Mouse (Mus musculus): Measurements from ENCODE around the gene Gldn. TPM values are rescaled to one million over a fixed set of nuclear protein-coding genes. Genes with fewer than 3 reads are reported as not detected.
A peak's percentile ranks its signal among the peaks of the same experiment; 100 is the strongest.

Gldn gene
- polyA plus RNA-seq (2014; fragmentation: Nextera tagmentation; extraction: Ambion mirVana), result not detected in 2 replicates

DNA sequence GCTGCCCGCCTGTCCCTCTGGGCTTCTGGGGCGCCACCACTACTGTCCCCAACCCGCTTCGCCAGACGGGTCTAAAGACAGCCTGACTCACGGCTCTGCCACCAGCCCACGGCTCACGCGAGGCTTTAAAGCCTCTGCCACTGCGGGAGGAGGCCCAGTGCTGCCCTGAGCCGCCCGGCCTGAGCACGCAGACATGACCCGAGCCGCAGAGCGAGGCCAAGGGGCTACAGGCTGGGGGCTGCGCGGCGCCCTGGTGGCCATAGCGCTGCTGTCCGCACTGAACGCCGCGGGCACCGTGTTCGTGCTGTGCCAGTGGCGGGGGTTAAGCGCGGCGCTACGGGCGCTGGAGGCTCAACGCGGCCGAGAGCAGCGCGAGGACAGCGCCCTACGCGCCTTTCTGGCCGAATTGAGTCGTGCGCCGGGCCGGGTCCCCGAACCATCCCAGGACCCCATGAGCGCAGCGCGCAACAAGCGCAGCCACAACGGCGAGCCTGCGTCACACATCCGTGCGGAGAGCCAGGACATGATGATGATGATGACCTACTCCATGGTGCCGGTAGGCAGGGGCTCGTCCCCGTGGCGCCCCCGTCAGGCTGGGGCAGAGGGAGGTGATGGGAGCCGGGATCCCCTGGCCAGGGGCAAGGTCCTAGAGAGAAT, at the start of gene Gldn:
Gene Gldn, plus strand, starts transcription at position 156 of the 657 bp plus-strand sequence.
- peak within 1 kb of the TSS; percentile 38 for H3K4me3 ChIP-seq (ENCODE audit: low read depth, low read length)
- no peak within 1 kb of the TSS for H3K9ac ChIP-seq (ENCODE audit: low read depth, low read length)
- no peaks in the 10 kb centered on the region for H3K9me3 ChIP-seq (replicated peaks; ENCODE audit: control insufficient read depth, low read length)
- peaks cover 39% of the 10 kb centered on the region for H3K27me3 ChIP-seq (ENCODE audit: control insufficient read depth, insufficient read depth, low read length)
- WGBS (ENCODE audit: insufficient replicate concordance), result 2% methylated on average over 60 of the region's 61 CpGs
- H3K4me2 ChIP-seq, result peak within 1 kb of the TSS; percentile 71
- no peak for ATAC-seq (replicated peaks; ENCODE audit: insufficient number of reproducible peaks, low FRiP score, low TSS enrichment)
- H3K4me1 ChIP-seq (ENCODE audit: control insufficient read depth, insufficient read depth, low read length), result peaks cover 4% of the 10 kb centered on the region; the same call in 1 of the 2 replicates
- H3K27ac ChIP-seq (ENCODE audit: low read depth, low read length), result no peak within 1 kb of the TSS
- H3K36me3 ChIP-seq (ENCODE audit: control insufficient read depth, insufficient read depth, low read length), result no peaks in the 10 kb centered on the region

DNA sequence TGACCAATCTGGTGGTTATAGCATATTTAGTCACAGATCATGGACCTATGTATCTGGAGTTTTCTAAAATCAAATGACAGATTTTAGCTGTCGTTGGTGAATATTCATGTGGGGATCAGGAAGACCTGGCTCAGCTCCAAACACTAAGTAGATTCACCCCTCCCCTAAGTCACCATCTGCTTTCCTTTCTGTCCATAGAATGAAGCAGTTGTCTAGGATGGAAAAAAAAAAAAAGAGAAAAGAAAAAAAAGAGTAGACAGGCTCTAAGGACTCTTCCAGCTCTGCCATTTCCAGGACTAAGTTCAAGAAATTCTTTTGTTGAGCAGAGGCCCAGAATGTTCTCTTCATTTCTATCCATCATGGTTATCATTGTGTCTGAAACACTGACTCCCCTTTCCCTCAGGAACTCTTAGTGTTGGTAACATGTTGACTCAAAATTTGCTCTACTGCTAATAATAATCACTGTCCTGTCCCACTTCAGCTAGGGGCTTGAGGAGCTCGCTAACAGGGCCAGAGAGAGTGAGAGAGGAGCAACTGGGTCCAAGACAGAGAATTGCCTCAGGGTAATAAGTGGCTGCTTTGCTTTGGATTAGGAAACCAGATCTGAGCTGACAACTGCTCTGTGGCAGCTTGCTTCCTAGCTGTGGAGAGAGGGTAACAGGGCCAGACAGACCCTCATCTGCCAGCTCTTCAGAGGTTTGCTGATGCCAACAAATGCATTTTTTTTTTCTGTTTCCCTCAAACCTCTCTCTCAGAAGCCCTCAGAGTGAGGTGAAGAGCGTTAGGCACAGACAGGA, 41.2 kb upstream of the Gldn start:
- no peak for ATAC-seq (replicated peaks; ENCODE audit: insufficient number of reproducible peaks, low FRiP score, low TSS enrichment)
- WGBS (ENCODE audit: insufficient replicate concordance), result 70% methylated on average over 3 of the region's 3 CpGs

DNA sequence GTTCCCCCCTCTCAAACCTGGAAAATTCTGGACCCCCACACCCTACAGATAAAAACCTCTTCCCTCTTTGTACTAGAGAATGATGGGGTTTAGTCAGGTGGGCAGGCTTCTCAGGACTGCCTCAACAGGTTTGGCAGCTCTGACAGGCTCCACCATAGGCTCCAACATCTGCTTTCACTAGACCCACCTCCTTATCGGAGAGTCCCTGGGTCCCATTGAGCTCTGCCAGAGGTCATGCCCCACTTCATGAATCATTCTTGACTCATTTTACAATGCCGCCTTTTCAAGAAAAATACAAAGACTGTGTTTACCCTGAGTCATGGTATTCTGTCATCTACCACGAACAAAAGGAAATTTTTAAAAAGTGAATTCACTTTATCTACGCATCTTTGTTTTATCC, 21.5 kb upstream of the Gldn start:
- Histone ChIP-seq H3K27ac (ENCODE audit: low read depth, low read length) (no peak overlapping the region), H3K4me3 (ENCODE audit: low read depth, low read length) (no peak overlapping the region), H3K9ac (ENCODE audit: low read depth, low read length) (no peak overlapping the region), H3K4me1 (ENCODE audit: control insufficient read depth, insufficient read depth, low read length) (no peaks in the 10 kb centered on the region), H3K9me3 (replicated peaks; ENCODE audit: control insufficient read depth, low read length) (no peaks in the 10 kb centered on the region; the same call in 1 of the 2 replicates), H3K36me3 (ENCODE audit: control insufficient read depth, insufficient read depth, low read length) (no peaks in the 10 kb centered on the region), H3K4me2 (no peak overlapping the region), H3K27me3 (ENCODE audit: control insufficient read depth, insufficient read depth, low read length) (no peaks in the 10 kb centered on the region)
- 76% methylated on average over 4 of the region's 4 CpGs for WGBS (ENCODE audit: insufficient replicate concordance)
- ATAC-seq (replicated peaks; ENCODE audit: insufficient number of reproducible peaks, low FRiP score, low TSS enrichment), result no peak

More for the DNA sequence above, 41.2 kb upstream of the Gldn start:
- H3K4me3 ChIP-seq (ENCODE audit: low read depth, low read length), result no peak overlapping the region
- no peaks in the 10 kb centered on the region for H3K36me3 ChIP-seq (ENCODE audit: control insufficient read depth, insufficient read depth, low read length)
- H3K4me1 ChIP-seq (ENCODE audit: control insufficient read depth, insufficient read depth, low read length), result no peaks in the 10 kb centered on the region
- no peaks in the 10 kb centered on the region for H3K9me3 ChIP-seq (replicated peaks; ENCODE audit: control insufficient read depth, low read length)
- no peak overlapping the region for H3K9ac ChIP-seq (ENCODE audit: low read depth, low read length)
- H3K27ac ChIP-seq (ENCODE audit: low read depth, low read length), result no peak overlapping the region
- H3K27me3 ChIP-seq (ENCODE audit: control insufficient read depth, insufficient read depth, low read length), result no peaks in the 10 kb centered on the region
- H3K4me2 ChIP-seq, result no peak overlapping the region

DNA sequence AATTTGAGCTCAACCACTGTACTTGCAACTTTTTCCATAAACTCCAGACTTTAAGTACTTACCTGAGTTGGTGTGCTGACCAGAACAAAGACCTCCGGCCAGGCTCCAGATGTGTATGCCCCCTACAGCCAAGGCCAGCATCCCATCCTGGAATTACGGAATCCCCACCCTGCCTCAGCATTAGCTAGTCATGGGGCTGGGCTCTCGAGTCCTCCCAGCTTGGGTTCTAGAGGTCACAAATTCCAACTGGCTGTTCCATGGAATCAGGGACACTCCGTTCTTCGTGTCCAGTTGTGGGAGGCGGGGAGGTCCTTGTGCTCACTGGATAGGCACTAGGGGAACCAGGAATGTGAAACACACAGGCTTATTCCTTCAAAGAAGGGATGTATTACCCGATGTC, 18.3 kb upstream of the Gldn start, which contains the start of gene Cyp19a1:
Gene Cyp19a1, minus strand, starts transcription at position 101 of the 400 bp plus-strand sequence.
- no peak for ATAC-seq (replicated peaks; ENCODE audit: insufficient number of reproducible peaks, low FRiP score, low TSS enrichment)
- WGBS (ENCODE audit: insufficient replicate concordance), result 76% methylated on average over 7 of the region's 7 CpGs

DNA sequence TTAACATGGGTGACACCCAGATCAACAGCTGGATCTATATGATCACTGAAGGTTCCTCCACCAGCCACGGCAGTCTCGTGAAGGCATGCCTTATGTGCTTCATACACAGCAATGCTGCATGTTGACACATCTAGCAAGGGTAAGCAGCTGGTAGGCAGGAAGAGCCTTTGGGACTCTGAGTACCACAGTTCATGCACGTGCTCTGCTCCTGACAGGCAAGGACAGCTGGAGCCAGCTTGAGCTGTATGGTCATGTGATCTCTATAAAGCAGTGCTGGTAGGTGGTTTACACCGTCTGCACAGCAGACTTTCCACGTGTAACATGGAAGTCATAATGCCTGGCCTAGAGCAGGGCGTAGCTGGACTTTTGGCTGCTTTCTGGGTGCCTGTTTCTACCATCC, 16.3 kb upstream of the Gldn start:
- Histone ChIP-seq H3K4me1 (ENCODE audit: control insufficient read depth, insufficient read depth, low read length) (no peaks in the 10 kb centered on the region), H3K9me3 (replicated peaks; ENCODE audit: control insufficient read depth, low read length) (no peaks in the 10 kb centered on the region), H3K27me3 (ENCODE audit: control insufficient read depth, insufficient read depth, low read length) (no peaks in the 10 kb centered on the region), H3K27ac (ENCODE audit: low read depth, low read length) (no peak overlapping the region), H3K36me3 (ENCODE audit: control insufficient read depth, insufficient read depth, low read length) (no peaks in the 10 kb centered on the region), H3K4me2 (no peak overlapping the region), H3K9ac (ENCODE audit: low read depth, low read length) (no peak overlapping the region), H3K4me3 (ENCODE audit: low read depth, low read length) (no peak overlapping the region)
- 74% methylated on average over 6 of the region's 6 CpGs for WGBS (ENCODE audit: insufficient replicate concordance)
- no peak for ATAC-seq (replicated peaks; ENCODE audit: insufficient number of reproducible peaks, low FRiP score, low TSS enrichment)

More for the DNA sequence above, 18.3 kb upstream of the Gldn start, which contains the start of gene Cyp19a1:
- Histone ChIP-seq H3K4me3 (ENCODE audit: low read depth, low read length) (no peak within 1 kb of the TSS), H3K9ac (ENCODE audit: low read depth, low read length) (no peak within 1 kb of the TSS), H3K4me1 (ENCODE audit: control insufficient read depth, insufficient read depth, low read length) (no peaks in the 10 kb centered on the region), H3K4me2 (no peak within 1 kb of the TSS), H3K27ac (ENCODE audit: low read depth, low read length) (no peak within 1 kb of the TSS), H3K27me3 (ENCODE audit: control insufficient read depth, insufficient read depth, low read length) (no peaks in the 10 kb centered on the region), H3K36me3 (ENCODE audit: control insufficient read depth, insufficient read depth, low read length) (no peaks in the 10 kb centered on the region), H3K9me3 (replicated peaks; ENCODE audit: control insufficient read depth, low read length) (no peaks in the 10 kb centered on the region)

DNA sequence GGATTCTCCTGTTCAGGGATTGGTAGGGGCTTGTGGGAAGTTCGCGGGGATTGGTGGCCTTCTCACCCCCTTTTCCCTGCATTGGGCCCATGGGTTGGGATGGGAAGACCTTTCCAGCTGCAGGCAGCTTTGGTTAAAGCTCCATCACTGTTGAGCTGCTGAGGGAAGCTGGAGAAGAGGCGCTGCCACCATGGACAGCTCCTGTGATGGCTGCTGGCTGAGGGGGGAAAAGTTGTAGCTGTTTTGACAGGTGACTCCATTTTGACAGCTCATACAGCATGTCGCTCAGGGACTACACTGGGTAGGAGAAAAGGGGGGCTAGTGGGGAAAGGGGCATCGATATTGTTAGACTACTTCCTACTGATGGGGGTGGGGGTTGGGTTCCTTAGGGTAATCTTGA, 15.4 kb upstream of the Gldn start:
- H3K27me3 ChIP-seq (ENCODE audit: control insufficient read depth, insufficient read depth, low read length), result no peaks in the 10 kb centered on the region
- H3K9me3 ChIP-seq (replicated peaks; ENCODE audit: control insufficient read depth, low read length), result no peaks in the 10 kb centered on the region
- no peak overlapping the region for H3K9ac ChIP-seq (ENCODE audit: low read depth, low read length)
- no peak overlapping the region for H3K4me3 ChIP-seq (ENCODE audit: low read depth, low read length)
- H3K36me3 ChIP-seq (ENCODE audit: control insufficient read depth, insufficient read depth, low read length), result no peaks in the 10 kb centered on the region
- no peaks in the 10 kb centered on the region for H3K4me1 ChIP-seq (ENCODE audit: control insufficient read depth, insufficient read depth, low read length)
- 44% methylated on average over 5 of the region's 5 CpGs for WGBS (ENCODE audit: insufficient replicate concordance)
- H3K27ac ChIP-seq (ENCODE audit: low read depth, low read length), result no peak overlapping the region
- no peak for ATAC-seq (replicated peaks; ENCODE audit: insufficient number of reproducible peaks, low FRiP score, low TSS enrichment)
- no peak overlapping the region for H3K4me2 ChIP-seq

DNA sequence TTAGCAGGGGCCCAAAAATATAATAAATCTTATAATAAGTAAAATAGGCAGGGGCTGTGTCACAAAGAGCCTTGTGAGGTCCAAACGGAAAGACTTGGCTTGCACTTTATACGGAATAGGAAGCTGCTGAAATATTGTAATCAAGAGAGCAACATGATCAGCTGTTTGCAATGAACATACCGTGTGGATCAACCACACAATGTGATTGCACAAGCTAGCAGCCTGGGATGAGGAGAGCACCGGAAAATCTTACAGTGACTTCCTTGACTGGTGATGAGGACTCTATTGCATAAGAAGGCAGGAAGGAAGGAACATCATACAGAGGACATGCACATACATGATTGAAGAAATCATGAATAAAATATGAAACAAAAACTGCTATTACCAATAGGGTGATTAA, 11.0 kb upstream of the Gldn start:
- H3K4me1 ChIP-seq (ENCODE audit: control insufficient read depth, insufficient read depth, low read length), result no peaks in the 10 kb centered on the region
- 84% methylated on average over 4 of the region's 4 CpGs for WGBS (ENCODE audit: insufficient replicate concordance)
- no peaks in the 10 kb centered on the region for H3K36me3 ChIP-seq (ENCODE audit: control insufficient read depth, insufficient read depth, low read length)
- H3K27me3 ChIP-seq (ENCODE audit: control insufficient read depth, insufficient read depth, low read length), result no peaks in the 10 kb centered on the region
- H3K9me3 ChIP-seq (replicated peaks; ENCODE audit: control insufficient read depth, low read length), result no peaks in the 10 kb centered on the region
- no peak overlapping the region for H3K4me2 ChIP-seq
- ATAC-seq (replicated peaks; ENCODE audit: insufficient number of reproducible peaks, low FRiP score, low TSS enrichment), result no peak
- no peak overlapping the region for H3K9ac ChIP-seq (ENCODE audit: low read depth, low read length)
- H3K27ac ChIP-seq (ENCODE audit: low read depth, low read length), result no peak overlapping the region
- no peak overlapping the region for H3K4me3 ChIP-seq (ENCODE audit: low read depth, low read length)

DNA sequence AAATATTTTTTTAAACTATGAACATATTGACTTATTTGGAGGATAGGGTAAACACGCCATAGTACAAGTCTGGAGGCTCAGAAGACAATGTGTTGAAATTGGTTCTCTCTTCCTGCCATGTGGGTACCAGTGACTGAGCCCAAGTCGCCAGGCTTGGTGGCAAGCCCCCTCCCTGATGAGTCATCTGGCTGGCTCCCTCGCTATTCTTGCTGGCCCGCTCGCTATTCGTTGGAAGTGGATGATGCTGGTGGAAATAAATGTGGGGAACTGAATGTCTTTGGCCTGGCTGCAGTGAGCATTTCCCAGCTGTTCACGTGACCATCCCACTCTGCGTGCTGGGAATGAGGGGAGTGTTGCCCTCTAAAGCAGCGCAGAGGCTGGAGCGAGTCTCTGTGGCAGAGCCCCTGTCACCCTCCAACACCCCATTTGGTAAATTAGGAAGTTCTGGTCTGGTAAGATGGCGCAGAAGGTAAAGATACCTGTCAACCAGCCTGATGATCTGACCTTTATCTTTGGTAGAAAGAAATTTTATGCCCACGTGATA, 7.2 kb upstream of the Gldn start:
- H3K4me1 ChIP-seq (ENCODE audit: control insufficient read depth, insufficient read depth, low read length), result no peaks in the 10 kb centered on the region
- WGBS (ENCODE audit: insufficient replicate concordance), result 76% methylated on average over 12 of the region's 12 CpGs
- H3K4me2 ChIP-seq, result no peak overlapping the region
- H3K4me3 ChIP-seq (ENCODE audit: low read depth, low read length), result no peak overlapping the region
- no peak for ATAC-seq (replicated peaks; ENCODE audit: insufficient number of reproducible peaks, low FRiP score, low TSS enrichment)
- H3K9me3 ChIP-seq (replicated peaks; ENCODE audit: control insufficient read depth, low read length), result no peaks in the 10 kb centered on the region
- H3K9ac ChIP-seq (ENCODE audit: low read depth, low read length), result no peak overlapping the region
- peaks cover 4% of the 10 kb centered on the region; the same call in 1 of the 2 replicates for H3K27me3 ChIP-seq (ENCODE audit: control insufficient read depth, insufficient read depth, low read length)
- H3K36me3 ChIP-seq (ENCODE audit: control insufficient read depth, insufficient read depth, low read length), result no peaks in the 10 kb centered on the region
- H3K27ac ChIP-seq (ENCODE audit: low read depth, low read length), result no peak overlapping the region

Measured in heart, embryonic 11.5 days (tissue).